Mouse (Mus musculus): Measurements from ENCODE around the gene Dnajb12. TPM values are rescaled to one million over a fixed set of nuclear protein-coding genes. Genes with fewer than 3 reads are reported as not detected.

The Dnajb12 gene
- polyA plus RNA-seq, 1 experiment from 2014 or later, result 20.6 TPM

GRCm38 (mm10) chr10:59907695-59908299 is 28.4 kb downstream of the Dnajb12 start:
- H3K36me3 ChIP-seq (replicated peaks; ENCODE audit: control insufficient read depth, insufficient read depth), result no peaks in the 10 kb centered on the region
- WGBS, result 26% methylated on average over 7 of the region's 7 CpGs
- DNase-seq (ENCODE audit: low spot score) (no peak), ATAC-seq (ENCODE audit: low FRiP score) (peak; percentile 7; the same call in 1 of the 2 replicates)
- H3K9me3 ChIP-seq (ENCODE audit: control insufficient read depth, low read length), result no peaks in the 10 kb centered on the region
- H3K4me3 ChIP-seq (replicated peaks; ENCODE audit: low read length), result no peak overlapping the region
- no peak overlapping the region for H3K27ac ChIP-seq
- no peak overlapping the region for H3K9ac ChIP-seq
- H3K27me3 ChIP-seq (ENCODE audit: control insufficient read depth, insufficient read depth, low read length), result no peaks in the 10 kb centered on the region
- H3K4me1 ChIP-seq (replicated peaks; ENCODE audit: control insufficient read depth, insufficient read depth, low read length), result peaks cover 31% of the 10 kb centered on the region
- H3K4me2 ChIP-seq (replicated peaks), result no peak overlapping the region

GRCm38 (mm10) chr10:59908776-59909315 is 29.5 kb downstream of the Dnajb12 start:
- Histone ChIP-seq H3K36me3 (replicated peaks; ENCODE audit: control insufficient read depth, insufficient read depth) (no peaks in the 10 kb centered on the region), H3K4me3 (replicated peaks; ENCODE audit: low read length) (no peak overlapping the region), H3K4me2 (replicated peaks) (no peak overlapping the region), H3K9me3 (ENCODE audit: control insufficient read depth, low read length) (no peaks in the 10 kb centered on the region), H3K9ac (no peak overlapping the region), H3K27ac (no peak overlapping the region), H3K27me3 (ENCODE audit: control insufficient read depth, insufficient read depth, low read length) (no peaks in the 10 kb centered on the region), H3K4me1 (replicated peaks; ENCODE audit: control insufficient read depth, insufficient read depth, low read length) (peaks cover 28% of the 10 kb centered on the region; the same call in 1 of the 2 replicates)
- DNase-seq (ENCODE audit: low spot score) (no peak), ATAC-seq (ENCODE audit: low FRiP score) (no peak)
- 50% methylated on average over 7 of the region's 7 CpGs for WGBS

GRCm38 (mm10) chr10:59909357-59909847 is 30.0 kb downstream of the Dnajb12 start:
- WGBS, result 6% methylated on average over 14 of the region's 14 CpGs
- H3K36me3 ChIP-seq (replicated peaks; ENCODE audit: control insufficient read depth, insufficient read depth), result no peaks in the 10 kb centered on the region
- H3K9me3 ChIP-seq (ENCODE audit: control insufficient read depth, low read length), result no peaks in the 10 kb centered on the region
- H3K27me3 ChIP-seq (ENCODE audit: control insufficient read depth, insufficient read depth, low read length), result no peaks in the 10 kb centered on the region
- no peak overlapping the region for H3K4me3 ChIP-seq (replicated peaks; ENCODE audit: low read length)
- no peak overlapping the region for H3K9ac ChIP-seq
- no peak for DNase-seq (ENCODE audit: low spot score)
- H3K4me2 ChIP-seq (replicated peaks), result 0 out of 2 replicates have a peak overlapping the region, but pooled peaks have one; percentile 21
- ATAC-seq (ENCODE audit: low FRiP score), result 0 out of 2 replicates have a peak, but pooled peaks have one; percentile 31
- H3K4me1 ChIP-seq (replicated peaks; ENCODE audit: control insufficient read depth, insufficient read depth, low read length), result peaks cover 28% of the 10 kb centered on the region; the same call in 1 of the 2 replicates
- H3K27ac ChIP-seq, result no peak overlapping the region

- H3K4me1 ChIP-seq (replicated peaks; ENCODE audit: control insufficient read depth, insufficient read depth, low read length), result peaks cover 28% of the 10 kb centered on the region; the same call in 1 of the 2 replicates
- H3K4me3 ChIP-seq (replicated peaks; ENCODE audit: low read length), result no peak overlapping the region
- H3K27ac ChIP-seq, result no peak overlapping the region
- 28% methylated on average over 6 of the region's 6 CpGs for whole genome bisulfite sequencing
- ATAC-seq (ENCODE audit: low FRiP score) (no peak), DNase-seq (ENCODE audit: low spot score) (no peak)
- no peaks in the 10 kb centered on the region for H3K9me3 ChIP-seq (ENCODE audit: control insufficient read depth, low read length)
- no peaks in the 10 kb centered on the region for H3K27me3 ChIP-seq (ENCODE audit: control insufficient read depth, insufficient read depth, low read length)
- peak overlapping the region; percentile 36 for H3K4me2 ChIP-seq (replicated peaks)
- no peaks in the 10 kb centered on the region for H3K36me3 ChIP-seq (replicated peaks; ENCODE audit: control insufficient read depth, insufficient read depth)
- no peak overlapping the region for H3K9ac ChIP-seq
Measured at GRCm38 (mm10) chr10:59911091-59911490, 31.7 kb downstream of the Dnajb12 start.

- Histone ChIP-seq H3K4me1 (replicated peaks; ENCODE audit: control insufficient read depth, insufficient read depth, low read length) (peaks cover 28% of the 10 kb centered on the region; the same call in 1 of the 2 replicates), H3K9ac (no peak overlapping the region), H3K27ac (no peak overlapping the region), H3K9me3 (ENCODE audit: control insufficient read depth, low read length) (no peaks in the 10 kb centered on the region), H3K4me2 (replicated peaks) (peak overlapping the region; percentile 36), H3K4me3 (replicated peaks; ENCODE audit: low read length) (no peak overlapping the region), H3K27me3 (ENCODE audit: control insufficient read depth, insufficient read depth, low read length) (no peaks in the 10 kb centered on the region), H3K36me3 (replicated peaks; ENCODE audit: control insufficient read depth, insufficient read depth) (no peaks in the 10 kb centered on the region)
- ATAC-seq (ENCODE audit: low FRiP score) (no peak), DNase-seq (ENCODE audit: low spot score) (no peak)
- WGBS, result 2% methylated on average over 25 of the region's 25 CpGs
Measured at GRCm38 (mm10) chr10:59911561-59912198, 32.3 kb downstream of the Dnajb12 start.

GRCm38 (mm10) chr10:59915196-59915962 is 36.0 kb downstream of the Dnajb12 start:
- H3K27me3 ChIP-seq (ENCODE audit: control insufficient read depth, insufficient read depth, low read length), result no peaks in the 10 kb centered on the region
- no peak overlapping the region for H3K4me2 ChIP-seq (replicated peaks)
- peaks cover 21% of the 10 kb centered on the region for H3K4me1 ChIP-seq (replicated peaks; ENCODE audit: control insufficient read depth, insufficient read depth, low read length)
- no peak overlapping the region for H3K27ac ChIP-seq
- H3K36me3 ChIP-seq (replicated peaks; ENCODE audit: control insufficient read depth, insufficient read depth), result no peaks in the 10 kb centered on the region
- no peaks in the 10 kb centered on the region for H3K9me3 ChIP-seq (ENCODE audit: control insufficient read depth, low read length)
- ATAC-seq (ENCODE audit: low FRiP score) (no peak), DNase-seq (ENCODE audit: low spot score) (no peak)
- 92% methylated on average over 8 of the region's 8 CpGs for WGBS
- no peak overlapping the region for H3K4me3 ChIP-seq (replicated peaks; ENCODE audit: low read length)
- H3K9ac ChIP-seq, result no peak overlapping the region

- Histone ChIP-seq H3K4me3 (replicated peaks; ENCODE audit: low read length) (no peak overlapping the region), H3K36me3 (replicated peaks; ENCODE audit: control insufficient read depth, insufficient read depth) (no peaks in the 10 kb centered on the region), H3K9ac (no peak overlapping the region; the same call in 1 of the 2 replicates), H3K4me2 (replicated peaks) (peak overlapping the region; percentile 40), H3K27ac (0 out of 2 replicates have a peak overlapping the region, but pooled peaks have one; percentile 33), H3K9me3 (ENCODE audit: control insufficient read depth, low read length) (no peaks in the 10 kb centered on the region), H3K27me3 (ENCODE audit: control insufficient read depth, insufficient read depth, low read length) (no peaks in the 10 kb centered on the region), H3K4me1 (replicated peaks; ENCODE audit: control insufficient read depth, insufficient read depth, low read length) (peaks cover 25% of the 10 kb centered on the region)
- DNase-seq (ENCODE audit: low spot score), result no peak
- 13% methylated on average over 4 of the region's 4 CpGs for WGBS
- ATAC-seq (ENCODE audit: low FRiP score), result no peak
Measured at GRCm38 (mm10) chr10:59916159-59916558, 36.8 kb downstream of the Dnajb12 start.

- WGBS, result 3% methylated on average over 10 of the region's 10 CpGs
- H3K9ac ChIP-seq, result no peak overlapping the region; the same call in 1 of the 2 replicates
- no peak for DNase-seq (ENCODE audit: low spot score)
- peaks cover 25% of the 10 kb centered on the region for H3K4me1 ChIP-seq (replicated peaks; ENCODE audit: control insufficient read depth, insufficient read depth, low read length)
- no peak overlapping the region for H3K4me3 ChIP-seq (replicated peaks; ENCODE audit: low read length)
- peak; percentile 63; the same call in 1 of the 2 replicates for ATAC-seq (ENCODE audit: low FRiP score)
- 0 out of 2 replicates have a peak overlapping the region, but pooled peaks have one; percentile 33 for H3K27ac ChIP-seq
- peak overlapping the region; percentile 40 for H3K4me2 ChIP-seq (replicated peaks)
- no peaks in the 10 kb centered on the region for H3K9me3 ChIP-seq (ENCODE audit: control insufficient read depth, low read length)
- no peaks in the 10 kb centered on the region for H3K27me3 ChIP-seq (ENCODE audit: control insufficient read depth, insufficient read depth, low read length)
- H3K36me3 ChIP-seq (replicated peaks; ENCODE audit: control insufficient read depth, insufficient read depth), result no peaks in the 10 kb centered on the region
Measured at GRCm38 (mm10) chr10:59916649-59917048, 37.3 kb downstream of the Dnajb12 start.

- DNase-seq (ENCODE audit: low spot score) (no peak), ATAC-seq (ENCODE audit: low FRiP score) (no peak)
- Histone ChIP-seq H3K36me3 (replicated peaks; ENCODE audit: control insufficient read depth, insufficient read depth) (no peaks in the 10 kb centered on the region), H3K9me3 (ENCODE audit: control insufficient read depth, low read length) (no peaks in the 10 kb centered on the region), H3K27me3 (ENCODE audit: control insufficient read depth, insufficient read depth, low read length) (no peaks in the 10 kb centered on the region), H3K4me2 (replicated peaks) (no peak overlapping the region), H3K27ac (no peak overlapping the region), H3K4me1 (replicated peaks; ENCODE audit: control insufficient read depth, insufficient read depth, low read length) (peaks cover 19% of the 10 kb centered on the region), H3K4me3 (replicated peaks; ENCODE audit: low read length) (no peak overlapping the region), H3K9ac (no peak overlapping the region)
- 90% methylated on average over 4 of the region's 4 CpGs for WGBS
Measured at GRCm38 (mm10) chr10:59918111-59918510, 38.8 kb downstream of the Dnajb12 start.
